Mouse (Mus musculus): ENCODE measurements around the gene Rpp14. TPM values are rescaled to one million over a fixed set of nuclear protein-coding genes. Genes with fewer than 3 reads are reported as not detected.

Rpp14 gene
- 40.5 and 47.1 TPM in 2 replicates for polyA plus RNA-seq (2011; ENCODE audit: insufficient read depth, insufficient read length, low read depth, missing spikeins)

- Histone ChIP-seq H3K4me3 (ENCODE audit: low read depth, low read length) (peak within 1 kb of the TSS; percentile 93), H3K27me3 (ENCODE audit: control insufficient read depth, insufficient read depth, low read length, poor library complexity, severe bottlenecking) (no peaks in the 10 kb centered on the region), H3K9ac (ENCODE audit: low read depth, poor library complexity, severe bottlenecking) (peak within 1 kb of the TSS; percentile 55), H3K9me3 (replicated peaks; ENCODE audit: control insufficient read depth, insufficient read depth, low read length, poor library complexity, severe bottlenecking) (no peaks in the 10 kb centered on the region), H3K27ac (ENCODE audit: insufficient read depth, low read length) (peak within 1 kb of the TSS; percentile 64), H3K4me1 (ENCODE audit: control insufficient read depth, insufficient read depth, low read length) (no peaks in the 10 kb centered on the region), H3K36me3 (ENCODE audit: control insufficient read depth, insufficient read depth, low read length, poor library complexity, severe bottlenecking) (peaks cover 13% of the 10 kb centered on the region)
- TF ChIP-seq EP300 (IDR thresholded peaks at IDR 0.05; ENCODE audit: insufficient read depth, low read depth, low read length) (peak; percentile 75), POLR2A (IDR thresholded peaks at IDR 0.05; ENCODE audit: insufficient read depth, low read length) (peak; percentile 56), CTCF (IDR thresholded peaks at IDR 0.05; ENCODE audit: low read depth, low read length) (peak; percentile 98)
These were observed at the start of gene Rpp14 for GRCm38 (mm10) chr14:8080165-8080679. Gene Rpp14, plus strand, starts transcription at chr14:8080367.

- no peaks in the 10 kb centered on the region for H3K9me3 ChIP-seq (replicated peaks; ENCODE audit: control insufficient read depth, insufficient read depth, low read length, poor library complexity, severe bottlenecking)
- no peak overlapping the region for H3K27ac ChIP-seq (ENCODE audit: insufficient read depth, low read length)
- no peaks in the 10 kb centered on the region for H3K36me3 ChIP-seq (ENCODE audit: control insufficient read depth, insufficient read depth, low read length, poor library complexity, severe bottlenecking)
- peaks cover 3% of the 10 kb centered on the region for H3K4me1 ChIP-seq (ENCODE audit: control insufficient read depth, insufficient read depth, low read length)
- no peaks in the 10 kb centered on the region for H3K27me3 ChIP-seq (ENCODE audit: control insufficient read depth, insufficient read depth, low read length, poor library complexity, severe bottlenecking)
- no peak overlapping the region for H3K4me3 ChIP-seq (ENCODE audit: low read depth, low read length)
- TF ChIP-seq EP300 (IDR thresholded peaks at IDR 0.05; ENCODE audit: insufficient read depth, low read depth, low read length) (no peak), CTCF (IDR thresholded peaks at IDR 0.05; ENCODE audit: low read depth, low read length) (no peak), POLR2A (IDR thresholded peaks at IDR 0.05; ENCODE audit: insufficient read depth, low read length) (no peak)
- H3K9ac ChIP-seq (ENCODE audit: low read depth, poor library complexity, severe bottlenecking): no peak overlapping the region
These were observed 49.6 kb upstream of the Rpp14 start for GRCm38 (mm10) chr14:8030535-8030934.

DNA sequence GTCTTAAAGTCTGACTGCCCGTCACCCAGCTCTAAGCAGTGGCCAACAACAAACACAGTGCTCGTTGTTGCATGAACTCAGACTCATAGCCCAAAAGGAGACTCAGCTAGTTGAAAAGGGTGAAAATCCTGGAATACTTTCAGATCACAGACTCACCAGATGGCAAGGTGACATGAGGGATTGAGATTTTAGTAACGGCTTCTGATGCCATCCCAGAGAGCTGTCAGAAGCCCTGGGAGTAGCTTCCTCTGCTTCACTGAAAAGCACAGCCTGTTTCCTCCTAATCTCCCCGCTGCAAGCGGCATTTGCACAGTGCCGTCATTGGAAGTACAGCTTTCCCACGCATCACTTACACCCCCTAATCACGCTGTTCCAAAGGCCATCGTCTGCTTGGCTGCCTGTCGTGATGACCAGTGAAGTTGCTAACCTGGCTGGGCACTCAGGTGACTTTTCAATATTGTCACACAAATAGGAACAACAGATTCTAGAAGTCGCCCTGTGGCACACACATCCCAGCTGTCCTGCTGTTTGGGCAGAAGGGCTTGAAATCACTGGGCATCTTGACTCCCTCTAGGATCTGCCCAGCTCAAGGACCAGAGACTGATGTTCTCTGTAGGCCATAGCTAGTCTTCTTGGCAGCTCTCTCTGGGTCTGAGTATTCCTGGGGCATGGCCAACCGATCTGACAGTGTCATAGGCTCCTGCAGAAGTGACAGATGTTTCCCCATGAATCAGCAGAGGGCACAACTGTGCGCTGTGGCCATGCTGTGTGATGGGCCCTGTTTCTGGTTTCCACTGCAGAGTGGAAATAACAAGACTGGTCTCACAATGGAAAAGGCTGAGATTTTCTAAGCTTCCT, 47.9 kb upstream of the Rpp14 start:
- no peaks in the 10 kb centered on the region for H3K36me3 ChIP-seq (ENCODE audit: control insufficient read depth, insufficient read depth, low read length, poor library complexity, severe bottlenecking)
- no peak overlapping the region for H3K27ac ChIP-seq (ENCODE audit: insufficient read depth, low read length)
- H3K9ac ChIP-seq (ENCODE audit: low read depth, poor library complexity, severe bottlenecking): no peak overlapping the region
- no peaks in the 10 kb centered on the region for H3K9me3 ChIP-seq (replicated peaks; ENCODE audit: control insufficient read depth, insufficient read depth, low read length, poor library complexity, severe bottlenecking)
- no peaks in the 10 kb centered on the region for H3K27me3 ChIP-seq (ENCODE audit: control insufficient read depth, insufficient read depth, low read length, poor library complexity, severe bottlenecking)
- no peak overlapping the region for H3K4me3 ChIP-seq (ENCODE audit: low read depth, low read length)
- H3K4me1 ChIP-seq (ENCODE audit: control insufficient read depth, insufficient read depth, low read length): peaks cover 3% of the 10 kb centered on the region
- TF ChIP-seq POLR2A (IDR thresholded peaks at IDR 0.05; ENCODE audit: insufficient read depth, low read length) (no peak), EP300 (IDR thresholded peaks at IDR 0.05; ENCODE audit: insufficient read depth, low read depth, low read length) (no peak), CTCF (IDR thresholded peaks at IDR 0.05; ENCODE audit: low read depth, low read length) (no peak)

GRCm38 (mm10) chr14:8034561-8034960, 45.6 kb upstream of the Rpp14 start:
- TF ChIP-seq POLR2A (IDR thresholded peaks at IDR 0.05; ENCODE audit: insufficient read depth, low read length): no peak
- no peak for TF ChIP-seq CTCF (IDR thresholded peaks at IDR 0.05; ENCODE audit: low read depth, low read length)
- no peak for TF ChIP-seq EP300 (IDR thresholded peaks at IDR 0.05; ENCODE audit: insufficient read depth, low read depth, low read length)
- H3K9ac ChIP-seq (ENCODE audit: low read depth, poor library complexity, severe bottlenecking): no peak overlapping the region
- H3K9me3 ChIP-seq (replicated peaks; ENCODE audit: control insufficient read depth, insufficient read depth, low read length, poor library complexity, severe bottlenecking): no peaks in the 10 kb centered on the region
- H3K27me3 ChIP-seq (ENCODE audit: control insufficient read depth, insufficient read depth, low read length, poor library complexity, severe bottlenecking): no peaks in the 10 kb centered on the region
- no peaks in the 10 kb centered on the region for H3K4me1 ChIP-seq (ENCODE audit: control insufficient read depth, insufficient read depth, low read length)
- no peaks in the 10 kb centered on the region for H3K36me3 ChIP-seq (ENCODE audit: control insufficient read depth, insufficient read depth, low read length, poor library complexity, severe bottlenecking)
- H3K4me3 ChIP-seq (ENCODE audit: low read depth, low read length): no peak overlapping the region
- H3K27ac ChIP-seq (ENCODE audit: insufficient read depth, low read length): no peak overlapping the region

- TF ChIP-seq EP300 (IDR thresholded peaks at IDR 0.05; ENCODE audit: insufficient read depth, low read depth, low read length) (no peak), POLR2A (IDR thresholded peaks at IDR 0.05; ENCODE audit: insufficient read depth, low read length) (no peak), CTCF (IDR thresholded peaks at IDR 0.05; ENCODE audit: low read depth, low read length) (no peak)
- H3K9ac ChIP-seq (ENCODE audit: low read depth, poor library complexity, severe bottlenecking): no peak overlapping the region
- H3K4me1 ChIP-seq (ENCODE audit: control insufficient read depth, insufficient read depth, low read length): peaks cover 1% of the 10 kb centered on the region
These were observed 44.2 kb upstream of the Rpp14 start for GRCm38 (mm10) chr14:8035951-8036350.

DNA sequence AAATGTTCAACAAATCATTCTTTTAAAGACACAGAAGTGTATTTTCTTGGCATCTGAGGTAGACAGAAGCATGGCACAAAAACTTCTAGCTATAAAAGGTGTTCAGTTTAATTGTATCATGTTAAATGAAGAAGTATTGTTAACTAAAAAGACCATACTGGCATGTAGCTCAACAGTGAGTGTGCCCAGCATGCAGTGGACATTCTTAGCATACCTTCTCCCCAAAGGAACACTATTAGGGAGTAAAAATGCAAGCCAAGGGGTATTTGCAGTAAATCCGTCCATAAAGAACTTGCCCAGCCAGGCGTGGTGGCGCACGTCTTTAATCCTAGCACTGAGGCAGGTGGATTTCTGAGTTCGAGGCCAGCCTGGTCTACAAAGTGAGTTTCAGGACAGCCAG, 43.8 kb upstream of the Rpp14 start:
- Histone ChIP-seq H3K4me3 (ENCODE audit: low read depth, low read length) (no peak overlapping the region), H3K36me3 (ENCODE audit: control insufficient read depth, insufficient read depth, low read length, poor library complexity, severe bottlenecking) (no peaks in the 10 kb centered on the region), H3K9ac (ENCODE audit: low read depth, poor library complexity, severe bottlenecking) (no peak overlapping the region), H3K4me1 (ENCODE audit: control insufficient read depth, insufficient read depth, low read length) (peaks cover 3% of the 10 kb centered on the region), H3K27ac (ENCODE audit: insufficient read depth, low read length) (no peak overlapping the region), H3K27me3 (ENCODE audit: control insufficient read depth, insufficient read depth, low read length, poor library complexity, severe bottlenecking) (no peaks in the 10 kb centered on the region), H3K9me3 (replicated peaks; ENCODE audit: control insufficient read depth, insufficient read depth, low read length, poor library complexity, severe bottlenecking) (no peaks in the 10 kb centered on the region)
- TF ChIP-seq CTCF (IDR thresholded peaks at IDR 0.05; ENCODE audit: low read depth, low read length) (no peak), POLR2A (IDR thresholded peaks at IDR 0.05; ENCODE audit: insufficient read depth, low read length) (no peak), EP300 (IDR thresholded peaks at IDR 0.05; ENCODE audit: insufficient read depth, low read depth, low read length) (no peak)

More at GRCm38 (mm10) chr14:8035951-8036350, 44.2 kb upstream of the Rpp14 start:
- H3K27me3 ChIP-seq (ENCODE audit: control insufficient read depth, insufficient read depth, low read length, poor library complexity, severe bottlenecking): no peaks in the 10 kb centered on the region
- no peaks in the 10 kb centered on the region for H3K9me3 ChIP-seq (replicated peaks; ENCODE audit: control insufficient read depth, insufficient read depth, low read length, poor library complexity, severe bottlenecking)
- H3K4me3 ChIP-seq (ENCODE audit: low read depth, low read length): no peak overlapping the region
- H3K36me3 ChIP-seq (ENCODE audit: control insufficient read depth, insufficient read depth, low read length, poor library complexity, severe bottlenecking): no peaks in the 10 kb centered on the region
- no peak overlapping the region for H3K27ac ChIP-seq (ENCODE audit: insufficient read depth, low read length)

Data from ES-Bruce4 (cell line).